10 mouse cellular contexts compared by ENCODE assay signal in genomic region chr14:24983279-24983678, GRCm38 (mm10).
DNase-seq lines count a peak whose midpoint lies in the region; ATAC-seq lines count a peak whose summit lies in the region.
"Had no signal": no experiment of that assay in that cellular context is flagged by ENCODE, and none has a peak within 500 bp of the region (broad histone marks: within the 10 kb centered on the region; RNA-seq: fewer than 3 reads in every experiment).

No protein-coding gene starts in this region.

- no peak overlapping the region for H3K27ac ChIP-seq in midbrain, embryonic 10.5 days (replicated peaks)
- no peak overlapping the region for H3K27ac ChIP-seq in midbrain, embryonic 15.5 days
- H3K27ac ChIP-seq in limb, embryonic 11.5 days (replicated peaks; ENCODE audit: low read depth, low read length): no peak overlapping the region; the same call in 1 of the 2 replicates
- H3K27ac ChIP-seq: liver, embryonic 13.5 days had no signal

- no peaks in the 10 kb centered on the region for H3K27me3 ChIP-seq in midbrain, embryonic 10.5 days (ENCODE audit: low read depth, poor library complexity, severe bottlenecking)
- no peaks in the 10 kb centered on the region for H3K27me3 ChIP-seq in midbrain, embryonic 15.5 days (replicated peaks)
- H3K27me3 ChIP-seq in limb, embryonic 11.5 days (ENCODE audit: control insufficient read depth, insufficient read depth, low read length): no peaks in the 10 kb centered on the region
- H3K27me3 ChIP-seq: liver, embryonic 13.5 days had no signal

- peak; percentile 47 to 73 for DNase-seq in cerebellum, postnatal 14 days
- peak; percentile 43 for DNase-seq in midbrain, embryonic 10.5 days (ENCODE audit: low spot score)
- peak; percentile 72 for DNase-seq in limb, embryonic 11.5 days (ENCODE audit: low spot score)
- DNase-seq in thymus, postnatal 36 days: peak; percentile 29 to 35
- no peak for DNase-seq in right cerebral cortex, postnatal 10 days (ENCODE audit: low spot score in 2 of 2)
- DNase-seq in cerebellum, adult 9-10 months: no peak
- DNase-seq: liver, embryonic 13.5 days had no signal

- no peak overlapping the region for H3K9ac ChIP-seq in midbrain, embryonic 15.5 days
- no peak overlapping the region for H3K9ac ChIP-seq in limb, embryonic 11.5 days (ENCODE audit: low read length)
- H3K9ac ChIP-seq: liver, embryonic 13.5 days had no signal

- no peaks in the 10 kb centered on the region for H3K36me3 ChIP-seq in midbrain, embryonic 10.5 days
- no peaks in the 10 kb centered on the region for H3K36me3 ChIP-seq in midbrain, embryonic 15.5 days (replicated peaks)
- H3K36me3 ChIP-seq in limb, embryonic 11.5 days (ENCODE audit: control insufficient read depth, insufficient read depth, low read length): no peaks in the 10 kb centered on the region
- H3K36me3 ChIP-seq: G1E; liver, embryonic 13.5 days had no signal

- no peak for ATAC-seq in cerebellum, adult (ENCODE audit: insufficient number of reproducible peaks, low FRiP score, low TSS enrichment)
- no peak for ATAC-seq in midbrain, embryonic 15.5 days (replicated peaks)
- no peak for ATAC-seq in limb, embryonic 11.5 days (ENCODE audit: insufficient number of reproducible peaks, low FRiP score, low TSS enrichment, low read depth)

- no peak overlapping the region for H3K4me2 ChIP-seq in midbrain, embryonic 15.5 days
- H3K4me2 ChIP-seq in limb, embryonic 11.5 days (ENCODE audit: low read depth, severe bottlenecking): no peak overlapping the region
- H3K4me2 ChIP-seq: liver, embryonic 13.5 days had no signal

- H3K9me3 ChIP-seq in midbrain, embryonic 10.5 days (replicated peaks): no peaks in the 10 kb centered on the region
- H3K9me3 ChIP-seq in midbrain, embryonic 15.5 days: no peaks in the 10 kb centered on the region
- H3K9me3 ChIP-seq in limb, embryonic 11.5 days (ENCODE audit: control insufficient read depth, low read length): no peaks in the 10 kb centered on the region; the same call in 1 of the 2 replicates

- H3K4me1 ChIP-seq in midbrain, embryonic 10.5 days: peaks cover 13% of the 10 kb centered on the region
- H3K4me1 ChIP-seq in midbrain, embryonic 15.5 days: no peaks in the 10 kb centered on the region
- H3K4me1 ChIP-seq in limb, embryonic 11.5 days (ENCODE audit: control insufficient read depth, insufficient read depth, low read length): peaks cover 24% of the 10 kb centered on the region
- H3K4me1 ChIP-seq: liver, embryonic 13.5 days had no signal

- H3K4me3 ChIP-seq in midbrain, embryonic 10.5 days: no peak overlapping the region
- H3K4me3 ChIP-seq in midbrain, embryonic 15.5 days: no peak overlapping the region
- H3K4me3 ChIP-seq in limb, embryonic 11.5 days (ENCODE audit: low read depth, low read length): no peak overlapping the region
- H3K4me3 ChIP-seq: liver, embryonic 13.5 days had no signal

Comparison
In these comparisons a context has a peak if more than half of its experiments do, and no peak if none do; other contexts are left out.
1. DNase-seq: peak in cerebellum, postnatal 14 days (2 of 2), midbrain, embryonic 10.5 days (single experiment), limb, embryonic 11.5 days (single experiment) and thymus, postnatal 36 days (2 of 2); none in right cerebral cortex, postnatal 10 days (0 of 2) and cerebellum, adult 9-10 months (single experiment).